Mouse (Mus musculus): Measurements from ENCODE around the gene Gm45808.
"Not testable (repeated sequence)": the region's sequence is repeated elsewhere in the genome, so short reads cannot be mapped to it uniquely, and the experiment has no call there.

Gene Gm45808

GRCm38 (mm10) chr7:45486761-45487415 is at the start of gene Gm45808:
Gene Gm45808 (minus strand): TSS chr7:45486811.
- no peak for DNase-seq

GRCm38 (mm10) chr7:45535676-45536075 is 49.1 kb upstream of the Gm45808 start:
- no peak for DNase-seq

- peak in 1 of 2 experiments; percentile 68 for DNase-seq
Observed at GRCm38 (mm10) chr7:45530643-45531042, 44.0 kb upstream of the Gm45808 start.

- peak; percentile 65 to 74 for DNase-seq
Observed at GRCm38 (mm10) chr7:45529461-45529860, 42.9 kb upstream of the Gm45808 start.

GRCm38 (mm10) chr7:45527169-45527568 is 40.6 kb upstream of the Gm45808 start:
- DNase-seq: not testable (repeated sequence)

GRCm38 (mm10) chr7:45526474-45527120 is 40.0 kb upstream of the Gm45808 start:
- DNase-seq: no peak

- DNase-seq: peak; percentile 97
Observed at GRCm38 (mm10) chr7:45525809-45526473, 39.3 kb upstream of the Gm45808 start, which contains the start of the genes Ppp1r15a and Plekha4. Gene Ppp1r15a (minus strand): TSS chr7:45526268. Gene Plekha4 (plus strand): TSS chr7:45526330.

GRCm38 (mm10) chr7:45524841-45525621 is 38.4 kb upstream of the Gm45808 start:
- DNase-seq: peak in 1 of 2 experiments; percentile 43

GRCm38 (mm10) chr7:45523678-45524170 is 37.1 kb upstream of the Gm45808 start:
- DNase-seq: no peak

GRCm38 (mm10) chr7:45522957-45523676 is 36.5 kb upstream of the Gm45808 start:
- peak in 1 of 2 experiments; percentile 34 for DNase-seq

GRCm38 (mm10) chr7:45522194-45522752 is 35.7 kb upstream of the Gm45808 start:
- no peak for DNase-seq

GRCm38 (mm10) chr7:45521728-45522184 is 35.1 kb upstream of the Gm45808 start:
- peak; percentile 88 to 93 for DNase-seq

- no peak for DNase-seq
Observed at GRCm38 (mm10) chr7:45520605-45521004, 34.0 kb upstream of the Gm45808 start.

GRCm38 (mm10) chr7:45519345-45520120 is 32.9 kb upstream of the Gm45808 start:
- no peak for DNase-seq

- DNase-seq: no peak
Observed at GRCm38 (mm10) chr7:45518618-45519017, 32.0 kb upstream of the Gm45808 start.

- DNase-seq: not testable (repeated sequence)
Observed at GRCm38 (mm10) chr7:45516846-45517245, 30.2 kb upstream of the Gm45808 start.

- DNase-seq: peak in 1 of 2 experiments; percentile 26
Observed at GRCm38 (mm10) chr7:45515436-45515835, 28.8 kb upstream of the Gm45808 start.

- no peak for DNase-seq
Observed at GRCm38 (mm10) chr7:45514411-45514810, 27.8 kb upstream of the Gm45808 start.

- peak; percentile 93 to 96 for DNase-seq
Observed at GRCm38 (mm10) chr7:45509912-45510787, 23.5 kb upstream of the Gm45808 start, which contains the start of gene Nucb1. Gene Nucb1 (minus strand): TSS chr7:45510406.
